Mouse (Mus musculus): ENCODE data around the gene Tmem120a.

The Tmem120a gene

DNA sequence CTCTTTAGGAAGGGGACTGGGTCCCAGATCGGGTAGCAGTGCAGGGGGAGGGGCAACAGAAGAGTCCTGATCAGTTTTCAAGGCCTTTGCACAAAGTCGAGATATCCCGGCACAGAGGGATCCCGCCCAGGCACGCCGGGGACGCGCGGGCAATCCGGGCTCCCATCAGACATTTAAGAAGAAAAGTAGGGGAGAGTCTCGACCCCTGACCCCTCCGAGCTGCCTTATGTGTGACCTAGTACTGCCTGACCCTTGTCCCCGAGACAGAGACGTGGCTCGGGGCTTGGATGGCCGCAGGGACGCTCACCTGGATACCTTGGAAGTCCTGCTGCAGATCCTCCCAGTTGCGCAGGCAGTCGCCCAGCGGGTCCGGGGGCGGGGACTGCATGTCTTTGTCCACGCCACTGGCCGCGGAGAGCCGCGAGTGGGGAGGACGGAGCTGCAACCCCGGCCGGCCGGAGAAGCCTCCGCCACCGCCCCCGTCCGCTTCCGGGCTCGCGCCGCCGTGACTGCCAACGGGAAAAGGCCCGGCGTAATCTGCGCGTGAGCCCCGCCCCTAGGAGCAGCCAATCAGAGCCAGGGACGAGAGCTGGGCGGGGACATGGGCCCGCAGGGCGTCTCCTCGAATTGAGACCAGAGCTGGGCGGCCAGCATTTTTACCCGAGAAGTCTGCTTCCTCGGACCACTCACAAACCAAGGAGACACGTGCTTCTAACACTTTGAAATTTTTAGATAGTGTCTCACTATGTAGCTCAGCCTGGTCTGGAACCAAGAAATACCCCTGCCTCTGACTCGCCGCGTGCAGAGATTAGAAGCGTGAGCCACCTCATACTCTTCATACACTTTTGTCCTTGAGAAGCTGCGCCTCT, at the start of gene Tmem120a:
Tmem120a (minus strand) TSS at position 708 of the 869 bp plus-strand sequence.
- DNase-seq, result peak; percentile 93

GRCm38 (mm10) chr5:135782901-135783300, 38.7 kb upstream of the Tmem120a start:
- no peak for DNase-seq

DNA sequence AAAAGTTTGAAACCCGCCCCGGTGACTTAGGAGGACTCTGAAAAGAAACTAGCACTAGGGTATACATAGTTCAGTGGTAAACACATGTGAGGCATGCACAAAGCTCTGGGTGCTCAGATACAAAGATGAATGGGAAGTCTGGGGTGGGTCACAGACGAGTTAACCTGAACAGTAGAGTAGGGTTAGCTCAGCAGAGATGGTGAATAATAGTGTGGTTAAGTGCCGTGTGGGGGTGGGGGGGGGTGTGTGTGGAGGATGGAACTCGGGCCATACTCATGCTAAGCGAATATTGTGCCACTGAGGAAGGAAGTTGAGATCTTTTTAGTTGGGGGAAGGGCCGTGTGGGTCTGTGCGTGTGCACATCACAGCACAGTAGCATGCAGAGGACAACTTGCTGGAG, 36.1 kb upstream of the Tmem120a start:
- DNase-seq, result no peak

GRCm38 (mm10) chr5:135778471-135779445, 34.5 kb upstream of the Tmem120a start, which contains the start of gene Mdh2:
Gene Mdh2, plus strand, starts transcription at chr5:135778480.
- peak; percentile 100 for DNase-seq

DNA sequence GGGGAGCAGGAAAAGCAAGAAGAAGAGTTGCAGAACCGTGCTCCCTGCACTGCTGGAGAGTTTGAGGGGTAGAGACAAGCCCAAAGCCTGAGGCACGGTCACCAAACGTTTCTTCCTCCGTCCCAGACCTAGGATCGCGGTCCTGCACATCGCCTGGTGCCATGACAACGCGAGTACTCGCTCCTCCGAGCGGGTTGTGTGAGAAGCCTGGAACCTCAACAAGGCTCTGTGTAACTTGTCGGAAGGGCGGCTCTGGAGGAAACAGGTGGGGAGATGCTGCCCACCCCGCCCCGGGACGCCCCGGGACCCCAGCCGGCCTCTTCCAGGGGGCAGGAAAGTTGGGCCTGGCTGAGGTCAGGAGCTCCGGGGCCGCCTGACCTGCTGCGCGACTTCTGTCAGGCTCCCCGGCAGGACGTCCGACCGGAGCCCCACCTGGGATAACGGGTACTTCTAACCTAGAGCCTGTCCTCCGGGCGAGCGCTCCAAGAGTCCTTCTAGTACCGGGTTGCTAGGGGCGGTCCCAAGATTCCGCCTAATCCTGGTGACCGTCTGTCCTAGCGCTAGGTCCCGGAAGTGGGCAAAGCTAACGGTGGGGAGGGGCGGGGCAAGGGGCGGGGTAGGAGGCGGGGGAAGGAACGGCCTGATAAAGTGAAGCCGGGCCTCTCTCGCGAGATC, 33.7 kb upstream of the Tmem120a start, which contains the start of gene Styxl1:
Styxl1 (minus strand) TSS at position 590 of the 675 bp plus-strand sequence.
- DNase-seq, result peak; percentile 29

- DNase-seq, result no peak
Observed at GRCm38 (mm10) chr5:135776546-135776945, 32.3 kb upstream of the Tmem120a start.

DNA sequence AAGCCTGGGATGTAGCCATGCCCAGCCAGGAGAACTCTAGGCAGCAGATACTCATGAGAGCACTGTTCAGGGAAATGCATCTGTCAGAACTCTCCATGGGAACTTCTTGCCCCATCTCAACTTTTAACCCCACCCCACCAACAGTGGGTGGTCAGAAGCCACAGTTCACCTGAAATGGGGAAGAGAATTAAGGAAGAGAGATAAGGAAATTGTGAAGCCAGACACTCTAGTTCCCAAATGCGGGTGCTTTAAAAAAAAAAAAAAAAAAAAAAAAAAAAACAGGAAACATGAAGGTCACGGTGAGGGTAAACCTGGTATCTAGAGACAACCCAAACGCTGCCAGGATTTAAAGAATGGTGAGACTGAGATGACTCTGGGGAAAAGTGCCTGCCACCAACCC, 28.3 kb upstream of the Tmem120a start:
- DNase-seq, result no peak

DNA sequence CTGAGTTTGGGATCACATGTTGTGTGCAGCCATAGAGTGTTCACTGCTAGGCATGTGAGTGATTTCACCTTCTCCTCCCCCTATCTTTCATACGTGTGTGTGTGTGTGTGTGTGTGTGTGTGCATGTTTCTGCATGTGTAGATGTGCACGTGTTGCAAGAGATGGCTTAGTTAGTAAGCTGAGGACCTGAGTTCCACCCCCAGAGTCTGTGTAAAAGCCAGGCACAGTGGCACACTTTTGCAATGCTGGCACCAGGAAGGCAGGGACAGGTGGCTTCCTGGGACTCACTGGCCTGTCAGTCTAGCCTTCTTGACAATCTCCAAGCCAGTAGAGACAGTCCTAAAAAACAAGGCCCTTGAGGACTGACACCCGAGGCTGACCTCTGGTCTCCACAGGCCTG, 20.7 kb upstream of the Tmem120a start:
- DNase-seq, result no peak

DNA sequence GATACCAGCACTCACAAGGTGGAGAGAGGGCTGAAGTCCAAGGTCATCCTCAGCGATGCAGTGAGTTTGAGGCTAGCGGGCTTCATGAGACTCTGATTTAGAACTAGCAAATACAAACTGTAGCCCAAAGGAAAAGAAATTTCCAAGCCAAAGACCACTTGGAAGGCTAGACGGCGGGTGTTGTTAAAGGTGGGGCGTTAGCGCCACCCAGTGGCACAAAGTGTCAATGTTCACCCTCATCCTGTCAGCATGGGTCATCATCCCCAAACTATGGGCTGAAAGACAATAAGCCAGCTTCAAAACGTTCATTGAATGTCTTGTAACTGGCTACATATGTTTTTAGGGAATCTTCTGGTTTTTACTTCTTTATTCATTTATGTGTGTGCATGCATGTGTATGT, 19.3 kb upstream of the Tmem120a start:
- peak; percentile 74 for DNase-seq

DNA sequence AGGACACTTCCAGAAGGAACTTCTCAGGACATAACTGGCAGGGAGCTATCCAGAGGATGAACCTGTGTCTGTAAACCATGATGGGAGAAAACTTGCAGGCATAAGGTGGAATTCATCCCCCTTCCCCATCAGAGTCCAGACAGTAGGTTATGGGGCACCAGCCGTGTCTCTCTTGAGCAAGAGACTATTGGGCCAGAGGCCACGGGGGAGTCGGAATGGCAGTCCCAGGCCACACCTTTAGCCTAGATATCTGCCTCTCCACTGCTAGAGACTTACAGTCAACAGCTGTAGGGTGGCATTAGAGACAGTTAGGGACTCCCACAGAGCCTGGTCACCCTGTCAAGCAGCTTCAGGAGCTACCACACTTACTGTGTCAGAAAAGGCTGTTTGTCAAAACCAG, 17.6 kb upstream of the Tmem120a start:
- DNase-seq, result no peak

DNA sequence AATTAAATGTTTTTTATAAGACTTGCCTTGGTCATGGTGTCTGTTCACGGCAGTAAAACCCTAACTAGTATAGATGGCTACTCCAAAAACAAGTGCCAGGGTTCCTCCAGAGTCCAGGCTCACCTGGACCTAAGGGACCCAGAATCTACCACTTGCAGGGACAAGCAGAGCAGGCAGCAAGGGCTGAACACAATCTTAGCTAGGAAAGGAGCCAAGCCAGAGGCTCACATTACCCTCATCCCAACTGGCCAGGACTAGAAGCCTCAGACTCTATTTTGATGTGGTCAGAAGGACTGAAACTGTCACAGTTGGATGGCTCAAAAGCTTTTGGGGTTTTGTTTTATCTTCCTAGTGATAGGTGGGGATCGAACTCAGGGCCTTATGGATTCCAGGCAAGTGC, 7.3 kb upstream of the Tmem120a start:
- no peak for DNase-seq

DNA sequence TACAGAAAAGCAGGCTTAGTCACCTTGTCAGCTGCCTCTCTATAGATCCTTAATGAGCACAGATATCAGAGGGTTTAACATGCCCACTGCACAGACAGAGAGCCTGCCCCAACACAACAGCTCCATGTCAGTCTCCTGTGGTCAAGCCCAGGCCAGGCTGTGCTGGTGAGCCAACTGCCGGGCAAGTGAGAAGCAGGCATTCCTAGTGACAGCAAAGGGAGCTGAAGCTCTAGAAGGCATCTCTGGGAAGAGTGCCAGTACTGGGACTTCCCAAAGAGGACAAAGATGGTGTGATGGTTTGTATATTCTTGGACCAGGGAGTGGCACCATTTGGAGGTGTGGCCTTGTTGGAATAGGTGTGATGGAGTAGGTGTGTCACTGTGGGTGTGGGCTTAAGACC, 6.8 kb upstream of the Tmem120a start:
- DNase-seq, result no peak

DNA sequence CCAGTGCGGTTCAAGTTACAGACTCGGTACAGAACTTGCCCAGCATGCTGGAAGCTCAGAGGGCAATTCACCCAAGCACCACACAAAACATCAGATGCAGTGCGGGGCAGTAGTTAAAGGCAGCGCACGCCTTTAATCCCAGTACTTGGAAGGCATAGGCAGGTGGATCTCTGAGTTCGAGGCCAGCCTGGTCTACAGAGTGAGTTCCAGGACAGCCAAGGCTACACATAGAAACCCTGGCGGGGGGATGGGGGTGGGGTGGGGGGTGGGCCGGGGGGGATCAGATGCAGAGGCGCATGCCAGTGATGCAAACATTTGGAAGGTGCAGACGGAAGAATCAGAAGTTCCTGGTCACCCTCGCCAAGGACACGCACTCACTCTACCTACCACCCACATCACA, 494 bp upstream of the Tmem120a start:
- no peak for DNase-seq

GRCm38 (mm10) chr5:135742941-135743740, 1.1 kb downstream of the Tmem120a start:
- DNase-seq, result no peak

DNA sequence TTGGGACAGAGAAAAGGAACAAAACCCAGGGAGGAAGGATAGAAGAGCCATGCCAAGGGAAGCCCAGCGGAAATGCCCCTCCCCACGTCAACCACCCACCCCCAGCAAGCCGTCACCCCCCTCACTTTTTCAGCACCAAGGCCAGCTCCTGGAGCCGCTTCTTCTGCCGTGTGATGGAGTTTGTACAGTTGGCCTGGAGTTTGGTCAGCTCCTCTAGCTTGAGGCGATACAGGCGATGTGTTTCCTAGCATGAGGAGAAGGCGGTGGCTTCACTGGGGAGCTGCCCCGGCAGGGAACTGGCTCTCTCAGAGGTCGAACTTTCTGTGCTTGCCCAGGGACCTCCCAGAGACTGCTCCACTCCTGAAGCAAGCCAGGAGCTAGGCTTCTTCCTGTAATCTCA, 2.1 kb downstream of the Tmem120a start:
- no peak for DNase-seq

DNA sequence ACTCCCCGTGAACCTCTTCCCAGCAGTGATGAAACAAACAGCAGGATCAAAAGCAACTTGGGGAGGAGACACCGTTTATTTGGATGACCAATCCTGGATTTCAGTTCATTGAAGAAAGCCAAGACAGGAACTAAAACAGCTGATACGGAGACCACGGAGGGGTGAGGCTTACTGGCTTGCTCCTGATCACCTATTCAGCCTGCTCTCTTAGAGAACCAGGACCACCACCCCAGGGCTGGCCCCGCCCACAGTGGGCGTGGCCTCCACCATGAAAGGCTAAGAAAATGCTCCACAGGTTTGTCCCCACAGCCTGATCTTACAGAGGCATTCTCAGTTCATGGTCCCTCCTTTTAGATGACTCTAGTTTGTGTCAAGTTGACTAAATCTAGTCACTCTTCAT, 6.0 kb downstream of the Tmem120a start:
- DNase-seq, result no peak

DNA sequence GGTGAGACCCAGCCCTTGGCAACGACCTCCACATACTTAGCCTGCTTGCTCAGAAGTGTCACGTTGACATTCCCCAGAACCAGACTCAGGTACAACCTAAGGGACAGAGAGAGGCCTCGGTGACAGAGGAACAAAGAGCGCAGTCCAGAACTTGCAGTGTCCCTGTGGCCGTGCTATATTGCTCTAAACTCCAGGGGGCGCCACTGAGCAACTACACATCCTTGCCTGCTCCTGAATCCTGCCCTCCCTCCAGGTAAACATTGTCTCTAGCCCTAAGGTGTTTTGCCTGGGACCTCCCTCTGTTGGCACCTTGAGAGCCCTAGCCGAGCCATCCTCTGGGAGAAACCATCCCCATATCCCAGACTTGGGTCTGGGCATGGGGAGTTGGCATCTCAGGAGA, 7.1 kb downstream of the Tmem120a start:
- DNase-seq, result no peak

- no peak for DNase-seq
Observed at GRCm38 (mm10) chr5:135736544-135736943, 7.7 kb downstream of the Tmem120a start.

DNA sequence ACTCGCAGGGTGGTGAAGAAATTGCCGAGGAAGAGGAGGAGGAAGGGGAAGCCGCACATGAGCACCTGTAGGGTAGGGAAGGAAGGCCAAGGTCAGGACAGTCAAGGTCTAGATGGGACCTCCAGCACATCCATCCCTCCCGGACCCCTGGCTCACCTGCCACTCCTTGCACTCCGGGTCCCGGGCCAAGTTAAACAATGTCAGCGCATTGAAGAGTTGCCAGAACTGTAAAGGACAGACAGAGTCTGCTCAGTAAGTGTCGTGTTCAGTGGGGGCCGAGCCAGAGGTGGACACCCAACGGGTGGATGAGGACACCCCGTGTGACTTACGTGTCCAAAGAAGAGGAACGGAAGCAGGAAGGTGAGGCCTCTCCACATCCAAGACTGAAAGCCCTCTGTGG, 8.5 kb downstream of the Tmem120a start:
- no peak for DNase-seq

- DNase-seq, result no peak
Observed at GRCm38 (mm10) chr5:135734057-135734680, 10.1 kb downstream of the Tmem120a start.

GRCm38 (mm10) chr5:135733071-135733470, 11.2 kb downstream of the Tmem120a start:
- DNase-seq, result no peak

DNA sequence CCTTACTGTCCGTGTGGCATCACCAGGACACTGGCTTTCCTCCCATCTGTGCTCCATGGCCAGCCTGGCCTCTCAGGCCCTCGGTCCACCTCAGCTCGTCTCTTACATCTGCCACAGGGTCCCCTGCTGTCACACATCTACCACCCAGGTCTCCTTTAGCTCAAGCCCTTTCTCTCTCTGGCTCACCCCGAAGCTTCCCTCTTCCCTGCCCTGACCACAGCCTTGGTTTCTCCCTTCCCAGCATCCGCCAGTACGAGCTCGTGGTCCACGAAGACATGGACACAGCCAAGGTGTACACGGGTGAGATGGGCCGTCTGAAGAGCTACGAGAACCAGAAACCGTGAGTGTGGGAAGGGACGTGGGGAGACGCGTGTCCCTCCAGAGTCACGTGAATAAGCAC, 12.9 kb downstream of the Tmem120a start:
- no peak for DNase-seq

Data from right cerebral cortex, postnatal 14 days (tissue).